Mouse (Mus musculus) MN1 (cell line): ENCODE measurements around the gene Slc15a3.
A peak's percentile ranks its signal among the peaks of the same experiment; 100 is the strongest.

Source experiments
- DNase-seq: peaks from one replicate; pipeline ENCODE4 v3.0.0-alpha.2; 2016; ENCODE audit warnings: low spot score

The Slc15a3 gene

DNA sequence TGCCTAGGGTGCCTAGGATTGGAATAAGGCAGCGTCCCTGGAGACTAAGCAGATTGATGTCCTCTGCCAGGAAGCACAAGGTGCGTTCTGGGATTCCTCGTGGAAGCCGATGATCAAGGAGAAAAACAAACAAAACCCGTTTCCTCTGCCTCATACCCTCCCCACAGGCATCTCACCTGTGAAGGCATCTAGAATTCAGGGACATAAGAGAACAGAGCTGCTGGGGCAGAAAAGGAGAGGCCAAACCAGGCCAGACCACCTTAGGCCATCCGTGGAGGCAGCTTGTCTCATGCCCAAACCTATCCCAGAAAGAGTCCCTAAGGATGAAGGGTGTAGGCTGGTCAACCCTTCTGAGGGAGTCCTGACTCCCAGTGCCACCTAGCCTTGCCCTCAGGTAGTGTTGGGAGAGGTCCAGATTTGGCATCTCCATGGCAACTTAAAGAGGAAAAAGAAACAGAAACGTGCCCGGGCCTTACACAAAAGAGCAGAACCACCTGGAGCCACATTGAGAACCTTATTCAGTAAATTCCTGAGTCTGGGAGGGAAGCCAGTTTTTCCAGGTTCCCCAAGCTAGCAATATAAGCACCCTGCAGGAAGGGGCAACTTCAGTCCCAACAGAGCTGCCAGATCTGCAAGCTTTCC, 30.5 kb downstream of the Slc15a3 start, which contains the start of gene Tmem132a:
TSS of gene Tmem132a (minus strand) at position 55 of the 642 bp plus-strand sequence.
- peak; percentile 11 for DNase-seq

DNA sequence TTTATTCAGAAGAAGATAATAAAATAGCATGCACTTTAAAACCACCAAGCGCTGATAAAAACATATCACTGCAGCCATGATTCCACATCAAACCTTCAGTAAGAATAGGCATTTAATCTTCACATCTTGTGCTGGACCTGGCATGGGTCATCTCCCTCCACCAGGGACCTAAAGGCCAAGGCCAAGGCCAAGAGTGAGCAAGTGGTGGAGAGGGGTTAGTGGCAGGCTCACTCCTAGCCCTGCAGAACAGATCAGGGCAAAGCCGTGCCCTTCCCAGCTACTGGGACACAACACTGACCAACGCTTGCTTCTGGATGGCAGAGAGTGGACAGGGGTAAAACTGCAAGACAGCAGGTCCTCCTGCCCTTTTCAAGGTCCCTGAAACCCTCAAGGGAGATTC, 31.1 kb downstream of the Slc15a3 start:
- no peak for DNase-seq

DNA sequence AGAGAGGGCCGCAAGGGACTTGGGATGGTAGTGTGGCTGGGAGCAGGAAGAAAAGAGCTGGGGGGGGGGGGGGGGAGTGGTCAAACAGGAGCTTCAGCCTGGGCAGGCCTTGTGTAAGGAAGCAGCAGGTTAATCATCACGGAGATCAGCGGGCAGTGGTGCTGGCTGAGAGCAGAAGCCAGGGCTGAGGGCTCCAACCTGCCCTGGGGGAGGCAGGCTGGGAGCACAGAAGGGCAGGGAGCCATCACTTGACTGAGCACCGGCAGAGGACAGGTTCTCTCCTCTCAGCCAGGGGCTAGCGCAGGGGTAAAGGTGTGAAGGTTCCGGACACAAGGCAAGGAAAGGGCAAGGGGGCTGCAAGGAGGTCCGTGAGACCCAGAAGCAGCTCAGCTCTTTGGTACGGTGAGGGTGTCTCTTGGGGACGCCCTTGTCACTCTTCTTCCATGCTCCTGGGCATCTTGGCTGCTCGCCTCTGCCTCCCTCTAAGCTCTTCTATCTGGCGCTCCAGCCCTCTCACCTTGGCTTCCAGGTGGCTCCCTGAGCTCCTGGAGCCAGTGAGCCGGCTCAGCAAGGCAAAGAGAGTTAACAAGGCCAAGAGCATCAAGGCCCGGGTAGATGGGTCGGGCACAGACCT, 31.9 kb downstream of the Slc15a3 start:
- no peak for DNase-seq

DNA sequence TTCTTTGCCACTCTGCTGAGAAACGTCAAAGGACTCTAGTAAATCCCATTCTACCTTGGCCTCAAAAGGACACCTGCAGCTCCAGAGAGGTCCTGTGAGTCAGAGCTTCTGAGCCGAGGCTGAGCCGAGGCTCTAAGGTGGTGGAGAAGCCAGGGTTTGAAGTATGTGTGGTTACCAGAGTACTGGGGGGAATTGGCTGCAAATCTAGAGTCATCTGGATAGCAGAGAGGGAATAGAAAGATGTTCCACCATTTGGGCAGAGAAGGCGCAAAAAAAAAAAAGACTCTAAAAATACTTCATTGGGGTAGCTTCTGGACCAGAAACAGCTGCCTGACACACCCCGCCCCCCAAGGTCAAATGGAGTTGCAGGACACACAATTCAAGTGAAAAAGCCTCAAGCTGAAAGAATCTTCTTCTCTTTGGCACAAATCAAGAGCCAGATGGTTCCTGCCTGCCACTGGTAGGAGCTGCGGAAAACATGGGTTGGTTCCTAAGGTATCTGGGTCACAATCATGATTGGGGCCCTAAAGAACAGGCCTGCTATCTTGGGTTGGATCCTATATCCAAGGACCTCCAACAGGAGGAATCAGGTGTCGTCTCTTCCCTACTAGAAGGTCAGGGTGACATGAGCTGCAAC, 38.8 kb downstream of the Slc15a3 start:
- no peak for DNase-seq

DNA sequence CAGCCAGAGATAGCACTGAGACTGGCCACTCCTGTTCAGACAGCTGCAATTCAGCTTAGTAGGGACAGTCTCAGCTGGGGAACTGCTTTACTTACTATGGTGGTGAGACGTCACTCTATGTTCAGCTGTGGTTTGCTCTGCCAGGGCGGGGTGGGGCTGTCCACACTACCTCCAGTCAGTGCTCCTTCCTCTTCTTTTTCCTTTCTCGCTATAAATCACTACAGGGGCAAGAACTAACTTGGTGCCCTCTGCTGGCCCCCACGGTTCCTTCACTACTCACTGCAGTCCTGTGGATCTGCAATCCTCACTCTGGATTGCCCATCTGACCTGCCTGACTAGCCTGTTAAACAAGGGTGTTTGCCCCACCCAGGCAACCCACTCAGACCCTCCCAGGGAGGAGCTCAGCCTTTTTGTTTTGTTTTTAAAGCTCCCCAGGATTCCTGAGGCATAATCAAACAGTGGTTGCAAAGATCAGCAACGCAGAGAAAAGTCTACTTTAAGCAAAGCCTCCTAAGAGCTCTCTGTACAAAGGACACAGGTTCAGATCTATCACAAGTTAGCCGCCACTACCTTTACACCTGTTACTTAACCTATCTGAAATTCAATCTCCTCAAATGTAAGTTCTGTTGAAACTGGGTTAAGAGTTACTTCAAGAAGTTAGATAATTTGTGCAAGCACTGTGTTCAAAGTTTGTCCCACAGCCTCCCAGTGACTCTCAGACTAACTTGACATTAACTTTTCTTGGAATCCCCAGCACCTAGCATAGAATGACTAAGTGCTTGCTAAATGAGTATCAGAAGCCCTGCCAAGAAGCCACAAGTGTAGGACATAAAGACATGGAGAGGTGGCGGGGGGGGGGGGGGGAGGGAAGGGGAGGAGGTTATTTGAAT, 40.8 kb downstream of the Slc15a3 start:
- DNase-seq: no peak

DNA sequence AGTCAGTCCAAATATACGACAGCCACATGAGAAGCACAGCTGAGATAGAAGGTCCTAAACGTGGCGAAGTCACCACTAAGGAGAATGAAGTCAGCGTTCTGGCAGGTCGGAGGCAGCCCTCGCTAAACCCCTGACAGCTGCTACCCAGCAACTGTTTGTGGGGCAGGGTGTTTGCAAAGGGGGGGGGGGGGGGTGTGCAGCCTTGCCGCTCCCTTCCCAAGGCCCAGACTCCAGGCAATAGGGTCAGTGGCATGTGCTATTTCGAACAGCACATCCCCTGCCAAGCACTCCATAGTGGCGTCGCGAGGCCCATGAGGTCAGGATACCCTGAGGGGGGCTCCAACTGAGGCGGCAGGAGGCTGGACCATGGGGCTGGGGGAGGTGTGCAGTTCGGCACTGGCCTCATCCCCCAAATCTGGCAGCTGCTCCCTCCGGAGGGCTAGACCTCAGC, 41.5 kb downstream of the Slc15a3 start:
- DNase-seq: no peak

DNA sequence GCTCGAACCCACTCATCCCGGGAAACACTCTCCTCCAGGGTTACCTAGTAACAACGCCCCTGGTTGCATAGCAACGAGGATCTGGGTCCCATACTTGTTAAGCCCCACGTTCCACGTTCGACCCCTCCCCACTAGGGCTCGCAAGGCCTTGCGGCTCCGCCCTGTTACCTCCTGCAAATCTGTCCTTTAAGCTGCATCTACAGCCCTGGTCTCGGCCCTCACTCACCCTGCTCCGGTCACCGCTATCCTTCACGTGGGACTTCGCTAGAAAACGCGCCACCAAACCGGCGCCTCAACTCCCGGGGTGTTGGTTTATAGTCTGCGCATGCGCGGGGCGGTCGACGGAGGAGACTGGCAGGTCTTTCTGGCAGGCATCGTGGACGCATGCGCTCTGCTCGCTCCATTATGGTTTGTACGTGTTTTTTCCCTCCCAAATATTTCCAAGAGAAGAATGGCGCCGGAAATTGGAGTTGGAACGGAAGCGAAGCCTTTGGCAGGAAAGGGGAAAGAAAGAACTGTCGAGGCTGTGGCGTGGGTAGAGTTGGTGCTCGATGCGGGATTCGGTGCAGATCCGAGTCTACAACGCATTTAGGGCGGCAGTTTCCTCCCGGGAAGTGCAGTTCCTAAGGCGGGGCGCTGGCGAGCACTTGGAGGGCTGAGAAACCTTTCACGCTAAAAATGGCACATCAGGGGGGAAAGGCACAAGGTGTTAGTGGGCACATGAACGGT, 42.1 kb downstream of the Slc15a3 start, which contains the start of gene Tmem109:
TSS of gene Tmem109 (minus strand) at position 576 of the 729 bp plus-strand sequence.
- DNase-seq: peak; percentile 94

DNA sequence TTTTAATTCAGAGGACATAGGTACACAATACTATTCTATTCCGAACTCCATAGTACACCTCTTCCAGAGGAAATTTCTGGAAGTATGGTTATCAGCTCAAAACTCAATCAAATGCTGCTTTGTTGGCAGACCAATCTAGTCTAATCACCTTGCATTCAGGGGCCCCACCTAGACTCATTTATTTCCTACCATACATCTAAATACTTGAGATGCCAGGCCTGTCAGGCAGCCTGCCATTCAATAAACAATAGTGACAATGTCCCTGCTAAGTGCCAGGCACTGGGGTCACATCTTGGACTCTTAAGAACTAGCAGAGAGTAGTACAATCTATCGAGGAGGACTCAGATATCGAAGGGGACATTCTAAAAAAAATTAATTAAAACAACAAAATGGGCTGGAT, 52.7 kb downstream of the Slc15a3 start:
- DNase-seq: no peak

DNA sequence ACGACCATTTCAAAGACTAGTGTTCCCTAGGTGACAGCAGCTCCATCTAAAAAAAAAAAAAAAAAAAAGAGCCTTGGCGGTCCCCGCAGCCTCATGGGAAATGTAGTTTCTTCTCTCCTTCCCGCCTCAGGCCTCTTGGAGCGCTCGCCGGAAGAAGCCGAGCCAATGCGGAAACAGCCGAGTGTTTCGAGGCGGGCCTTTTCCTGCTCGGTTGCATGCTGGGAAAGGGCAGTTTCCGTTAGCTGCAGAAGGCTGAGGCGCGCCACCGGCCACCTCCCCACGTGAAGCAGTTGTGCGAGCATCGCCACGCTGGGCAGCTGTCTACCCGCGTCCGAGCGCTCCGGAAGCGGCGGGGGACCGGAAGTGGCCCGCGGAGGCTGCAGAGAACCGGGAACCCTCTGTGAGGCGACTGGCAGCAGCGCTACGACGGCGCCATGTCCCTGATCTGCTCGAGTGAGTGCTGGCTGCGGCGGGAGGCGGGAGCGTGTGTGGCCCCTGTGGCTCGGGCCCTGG, 55.5 kb downstream of the Slc15a3 start, which contains the start of gene Prpf19:
TSS of gene Prpf19 (plus strand) at position 216 of the 513 bp plus-strand sequence.
- DNase-seq: peak; percentile 96

DNA sequence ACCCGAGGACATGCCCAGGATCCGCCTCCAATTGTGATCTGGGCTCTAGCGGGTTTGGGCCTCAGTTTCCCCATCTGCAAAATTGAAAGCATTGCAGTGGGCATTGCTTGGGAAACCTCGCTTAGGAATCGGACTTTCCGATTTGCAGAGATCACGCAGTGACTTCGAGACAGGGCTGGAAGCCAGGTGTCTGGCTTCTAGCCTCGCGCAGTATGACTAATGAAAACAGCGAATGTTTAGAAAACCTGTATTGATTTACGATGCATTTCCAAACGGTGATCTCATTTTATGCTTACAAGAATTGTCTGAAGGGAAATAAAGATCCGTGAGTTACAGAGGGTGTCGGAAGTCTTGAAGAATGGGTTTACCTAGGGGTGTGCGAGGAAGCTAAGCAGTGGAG, 56.2 kb downstream of the Slc15a3 start:
- DNase-seq: peak; percentile 64

DNA sequence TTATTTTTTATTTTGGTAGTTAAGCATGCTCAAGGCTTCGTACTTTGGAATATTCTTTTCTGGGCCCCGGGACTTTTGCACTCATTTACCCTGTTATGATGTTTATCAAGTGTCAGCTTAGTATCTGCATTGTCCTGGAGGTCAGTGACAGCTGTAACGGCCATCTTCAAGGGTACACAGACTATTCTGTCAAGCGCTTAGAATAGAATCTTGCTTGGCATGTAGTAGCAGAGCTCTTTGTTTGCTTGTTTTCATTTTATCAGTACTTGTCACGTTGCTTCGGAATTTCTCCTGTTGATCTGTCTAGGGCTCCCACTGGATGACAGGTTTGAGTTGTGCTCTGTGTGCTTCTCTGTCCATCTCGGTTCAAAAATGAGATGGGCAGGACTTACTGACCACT, 57.3 kb downstream of the Slc15a3 start:
- DNase-seq: no peak

DNA sequence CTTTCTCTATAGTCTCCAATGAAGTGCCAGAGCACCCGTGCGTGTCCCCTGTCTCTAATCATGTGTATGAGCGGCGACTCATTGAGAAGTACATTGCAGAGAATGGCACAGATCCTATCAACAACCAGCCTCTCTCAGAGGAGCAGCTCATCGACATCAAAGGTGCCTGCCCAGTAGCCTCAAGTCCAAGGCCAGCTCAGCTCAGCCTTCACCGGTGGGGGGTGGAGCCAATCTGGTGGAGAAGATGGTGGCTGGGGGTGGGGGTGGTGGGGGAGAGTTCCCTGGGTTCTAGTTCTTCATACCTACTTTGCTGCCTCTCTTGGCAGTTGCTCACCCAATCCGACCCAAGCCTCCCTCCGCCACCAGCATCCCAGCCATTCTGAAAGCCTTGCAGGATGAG, 58.0 kb downstream of the Slc15a3 start:
- no peak for DNase-seq

DNA sequence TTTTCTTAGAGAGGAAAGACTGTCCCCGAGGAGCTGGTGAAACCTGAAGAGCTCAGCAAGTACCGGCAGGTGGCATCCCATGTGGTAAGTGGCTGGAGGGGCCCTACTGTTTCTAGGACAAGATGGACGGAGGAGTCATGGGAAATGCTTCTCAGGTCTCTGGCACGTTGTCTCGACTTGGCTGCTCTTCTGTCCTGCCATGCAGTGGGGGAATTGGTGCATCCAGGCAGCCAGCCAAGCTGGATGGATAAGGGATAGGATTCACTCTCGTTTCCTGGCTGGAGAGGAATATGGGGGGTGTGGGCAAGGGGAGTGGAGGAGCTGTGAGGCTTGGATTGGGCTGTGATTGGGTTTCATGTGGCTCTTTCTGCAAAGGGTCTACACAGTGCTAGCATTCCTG, 60.8 kb downstream of the Slc15a3 start:
- peak; percentile 40 for DNase-seq

DNA sequence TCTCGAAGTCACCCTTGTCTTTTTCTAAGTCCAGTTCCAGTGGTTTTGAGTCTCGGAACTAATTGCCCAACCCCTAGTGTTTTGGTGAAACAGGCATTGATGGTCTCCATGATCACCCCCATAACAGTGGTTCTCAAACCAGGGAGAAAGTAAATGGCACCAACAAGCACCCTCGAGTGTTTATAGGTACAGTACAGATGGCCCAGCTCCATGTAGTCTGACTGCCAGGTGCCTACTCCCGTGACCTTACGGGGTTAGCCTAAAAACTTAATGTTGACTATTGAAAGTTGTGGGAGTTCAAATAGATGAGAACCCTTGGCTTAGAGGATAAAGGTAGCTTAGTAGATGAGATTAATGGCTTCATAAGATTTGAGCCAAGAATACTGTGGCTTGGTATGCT, 61.5 kb downstream of the Slc15a3 start:
- no peak for DNase-seq

DNA sequence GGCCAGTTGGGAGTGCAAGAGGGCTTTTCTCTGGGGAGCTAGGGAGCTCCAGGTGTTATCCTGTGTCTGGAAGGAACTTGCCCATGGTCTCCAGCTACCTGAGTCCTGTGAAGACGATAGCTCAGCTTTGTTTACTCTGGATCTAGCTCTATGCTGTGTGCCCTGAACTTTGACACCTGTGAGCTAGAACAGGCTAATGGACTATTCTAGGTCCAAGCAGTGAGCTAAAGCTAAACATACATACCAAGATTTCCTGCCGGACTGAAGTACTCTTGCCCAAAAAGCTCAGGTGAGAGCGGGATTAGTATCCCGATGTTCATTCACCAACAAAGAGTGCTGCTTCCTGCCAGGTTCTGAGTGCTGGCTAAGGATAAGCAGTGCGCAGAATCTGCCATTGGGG, 65.0 kb downstream of the Slc15a3 start:
- no peak for DNase-seq

DNA sequence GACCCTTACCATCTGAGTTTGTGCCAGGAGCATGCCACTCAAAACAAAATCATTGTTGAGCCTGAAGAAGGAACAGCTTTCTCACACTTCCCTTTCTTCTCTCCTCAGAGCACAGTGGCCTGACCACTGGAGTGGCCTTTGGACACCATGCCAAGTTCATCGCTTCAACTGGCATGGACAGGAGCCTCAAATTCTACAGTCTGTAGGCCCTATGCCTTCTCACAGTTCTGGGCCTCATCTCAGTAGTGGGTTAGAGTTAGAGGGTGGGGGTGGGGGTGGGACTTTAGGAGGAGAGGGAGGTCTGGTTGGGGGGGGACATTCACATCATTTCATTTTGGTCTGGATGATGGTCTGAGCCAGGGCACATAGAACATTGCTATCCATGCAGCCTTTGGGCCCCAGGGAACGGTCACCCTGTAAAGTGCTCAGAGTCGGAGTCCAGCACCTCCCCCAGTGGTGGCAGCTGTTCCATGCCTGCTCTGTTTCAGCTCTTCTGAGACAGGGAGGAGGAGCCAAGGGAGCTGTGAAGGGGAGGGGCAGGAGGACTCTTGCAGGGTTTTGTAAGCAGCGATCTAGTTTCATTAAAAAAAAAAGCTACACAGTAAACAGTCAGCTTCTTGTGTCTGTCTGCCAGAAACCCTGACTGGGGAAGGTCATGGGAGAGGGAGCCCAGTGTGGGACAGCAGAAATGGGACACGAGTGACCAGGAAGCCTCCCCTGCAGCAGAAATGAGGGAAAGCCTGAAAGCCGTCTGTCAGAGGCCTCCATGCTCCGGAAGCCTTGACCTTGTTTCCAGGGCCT, 65.6 kb downstream of the Slc15a3 start:
- peak; percentile 74 for DNase-seq

DNA sequence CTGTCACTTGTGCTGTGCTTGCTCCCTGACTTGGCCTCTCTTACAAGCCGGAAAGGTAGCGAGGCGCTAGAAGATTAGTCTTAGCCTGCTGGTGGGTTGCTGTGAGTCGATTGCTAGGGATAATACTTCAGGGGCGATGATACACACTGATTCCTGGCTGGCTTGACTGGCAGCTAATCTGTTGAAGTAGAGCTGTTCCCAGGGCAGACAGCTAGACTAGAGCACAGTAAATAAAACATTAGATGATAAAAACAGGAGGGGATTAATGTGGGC, 66.1 kb downstream of the Slc15a3 start:
- DNase-seq: no peak

DNA sequence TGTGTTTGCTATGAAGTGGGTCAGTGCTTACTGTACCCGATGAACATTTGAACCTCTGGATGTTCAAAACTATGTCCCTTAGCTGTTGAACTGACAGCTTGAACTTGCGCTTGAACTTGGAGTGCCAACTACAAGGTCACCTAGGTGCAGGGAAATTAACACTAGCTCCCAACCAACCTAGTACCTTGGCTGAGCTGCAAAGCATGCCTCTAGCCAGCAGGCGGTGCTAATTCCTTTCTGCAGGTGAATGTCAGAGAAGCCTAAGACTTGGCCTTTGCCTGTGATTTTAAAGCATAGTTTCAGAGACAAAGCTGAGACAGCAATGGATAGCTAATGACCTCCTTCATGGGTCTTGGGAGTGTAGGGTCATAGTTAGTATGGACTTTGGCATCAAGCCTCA, 68.4 kb downstream of the Slc15a3 start:
- DNase-seq: peak; percentile 64
